Mouse (Mus musculus): ENCODE measurements around the gene Ciao2a. TPM values are rescaled to one million over a fixed set of nuclear protein-coding genes. Genes with fewer than 3 reads are reported as not detected.

The Ciao2a gene
- polyA plus RNA-seq, 1 experiment = 7.4 TPM

- 93% methylated on average over 6 of the region's 6 CpGs for WGBS
- Histone ChIP-seq H3K27ac (ENCODE audit: insufficient read depth, low read length) (no peak overlapping the region), H3K4me1 (ENCODE audit: control insufficient read depth, insufficient read depth, insufficient read length) (no peaks in the 10 kb centered on the region), H3K4me3 (ENCODE audit: extremely low read depth, insufficient read depth, insufficient read length) (no peak overlapping the region), H3K36me3 (ENCODE audit: control insufficient read depth, insufficient read depth, low read length) (peaks cover 43% of the 10 kb centered on the region), H3K27me3 (ENCODE audit: control insufficient read depth, insufficient read depth, low read length) (no peaks in the 10 kb centered on the region)
- TF ChIP-seq POLR2A (IDR thresholded peaks at IDR 0.05; ENCODE audit: low read depth, low read length) (no peak), CTCF (IDR thresholded peaks at IDR 0.05; ENCODE audit: extremely low read depth, insufficient read depth, insufficient read length, insufficient replicate concordance) (no peak)
- DNase-seq (ENCODE audit: low read depth in 1 of 2, low spot score in 2 of 2) = no peak
These were observed 23.7 kb upstream of the Ciao2a start for GRCm38 (mm10) chr9:66102668-66103067.

- Histone ChIP-seq H3K27ac (ENCODE audit: insufficient read depth, low read length) (no peak overlapping the region), H3K36me3 (ENCODE audit: control insufficient read depth, insufficient read depth, low read length) (peaks cover 47% of the 10 kb centered on the region), H3K4me3 (ENCODE audit: extremely low read depth, insufficient read depth, insufficient read length) (no peak overlapping the region), H3K27me3 (ENCODE audit: control insufficient read depth, insufficient read depth, low read length) (no peaks in the 10 kb centered on the region), H3K4me1 (ENCODE audit: control insufficient read depth, insufficient read depth, insufficient read length) (no peaks in the 10 kb centered on the region)
- no peak for TF ChIP-seq CTCF (IDR thresholded peaks at IDR 0.05; ENCODE audit: extremely low read depth, insufficient read depth, insufficient read length, insufficient replicate concordance)
- TF ChIP-seq POLR2A (IDR thresholded peaks at IDR 0.05; ENCODE audit: low read depth, low read length) = no peak
- 92% methylated on average over 4 of the region's 4 CpGs for WGBS
- DNase-seq (ENCODE audit: low read depth in 1 of 2, low spot score in 2 of 2) = no peak
These were observed 21.8 kb upstream of the Ciao2a start for GRCm38 (mm10) chr9:66104601-66105000.

- TF ChIP-seq CTCF (IDR thresholded peaks at IDR 0.05; ENCODE audit: extremely low read depth, insufficient read depth, insufficient read length, insufficient replicate concordance) = no peak
- TF ChIP-seq POLR2A (IDR thresholded peaks at IDR 0.05; ENCODE audit: low read depth, low read length) = no peak
- Histone ChIP-seq H3K36me3 (ENCODE audit: control insufficient read depth, insufficient read depth, low read length) (peaks cover 46% of the 10 kb centered on the region), H3K27me3 (ENCODE audit: control insufficient read depth, insufficient read depth, low read length) (no peaks in the 10 kb centered on the region), H3K27ac (ENCODE audit: insufficient read depth, low read length) (no peak overlapping the region), H3K4me3 (ENCODE audit: extremely low read depth, insufficient read depth, insufficient read length) (no peak overlapping the region), H3K4me1 (ENCODE audit: control insufficient read depth, insufficient read depth, insufficient read length) (no peaks in the 10 kb centered on the region)
- DNase-seq (ENCODE audit: low read depth in 1 of 2, low spot score in 2 of 2) = no peak
- WGBS = 92% methylated on average over 8 of the region's 8 CpGs
These were observed 21.2 kb upstream of the Ciao2a start for GRCm38 (mm10) chr9:66105168-66105567.

GRCm38 (mm10) chr9:66109574-66109973 lies 16.8 kb upstream of the Ciao2a start:
- TF ChIP-seq POLR2A (IDR thresholded peaks at IDR 0.05; ENCODE audit: low read depth, low read length) = no peak
- TF ChIP-seq CTCF (IDR thresholded peaks at IDR 0.05; ENCODE audit: extremely low read depth, insufficient read depth, insufficient read length, insufficient replicate concordance) = no peak
- WGBS = 95% methylated on average over 1 of the region's 1 CpGs
- Histone ChIP-seq H3K4me1 (ENCODE audit: control insufficient read depth, insufficient read depth, insufficient read length) (no peaks in the 10 kb centered on the region), H3K4me3 (ENCODE audit: extremely low read depth, insufficient read depth, insufficient read length) (no peak overlapping the region), H3K27me3 (ENCODE audit: control insufficient read depth, insufficient read depth, low read length) (no peaks in the 10 kb centered on the region), H3K36me3 (ENCODE audit: control insufficient read depth, insufficient read depth, low read length) (peaks cover 24% of the 10 kb centered on the region), H3K27ac (ENCODE audit: insufficient read depth, low read length) (no peak overlapping the region)
- DNase-seq (ENCODE audit: low read depth in 1 of 2, low spot score in 2 of 2) = no peak

GRCm38 (mm10) chr9:66110126-66110525 lies 16.3 kb upstream of the Ciao2a start:
- TF ChIP-seq POLR2A (IDR thresholded peaks at IDR 0.05; ENCODE audit: low read depth, low read length) (no peak), CTCF (IDR thresholded peaks at IDR 0.05; ENCODE audit: extremely low read depth, insufficient read depth, insufficient read length, insufficient replicate concordance) (no peak)
- H3K36me3 ChIP-seq (ENCODE audit: control insufficient read depth, insufficient read depth, low read length) = peaks cover 21% of the 10 kb centered on the region
- H3K27me3 ChIP-seq (ENCODE audit: control insufficient read depth, insufficient read depth, low read length) = no peaks in the 10 kb centered on the region
- DNase-seq (ENCODE audit: low read depth in 1 of 2, low spot score in 2 of 2) = no peak
- H3K4me1 ChIP-seq (ENCODE audit: control insufficient read depth, insufficient read depth, insufficient read length) = no peaks in the 10 kb centered on the region
- no peak overlapping the region for H3K27ac ChIP-seq (ENCODE audit: insufficient read depth, low read length)
- H3K4me3 ChIP-seq (ENCODE audit: extremely low read depth, insufficient read depth, insufficient read length) = no peak overlapping the region
- 38% methylated on average over 8 of the region's 8 CpGs for WGBS

GRCm38 (mm10) chr9:66110611-66111379 lies 15.6 kb upstream of the Ciao2a start:
- H3K36me3 ChIP-seq (ENCODE audit: control insufficient read depth, insufficient read depth, low read length) = peaks cover 18% of the 10 kb centered on the region
- no peaks in the 10 kb centered on the region for H3K4me1 ChIP-seq (ENCODE audit: control insufficient read depth, insufficient read depth, insufficient read length)
- H3K27ac ChIP-seq (ENCODE audit: insufficient read depth, low read length) = no peak overlapping the region
- 82% methylated on average over 8 of the region's 8 CpGs for WGBS
- H3K4me3 ChIP-seq (ENCODE audit: extremely low read depth, insufficient read depth, insufficient read length) = no peak overlapping the region
- no peaks in the 10 kb centered on the region for H3K27me3 ChIP-seq (ENCODE audit: control insufficient read depth, insufficient read depth, low read length)
- no peak for DNase-seq (ENCODE audit: low read depth in 1 of 2, low spot score in 2 of 2)
- TF ChIP-seq POLR2A (IDR thresholded peaks at IDR 0.05; ENCODE audit: low read depth, low read length) = no peak

- H3K27ac ChIP-seq (ENCODE audit: insufficient read depth, low read length) = no peak overlapping the region
- H3K36me3 ChIP-seq (ENCODE audit: control insufficient read depth, insufficient read depth, low read length) = peaks cover 3% of the 10 kb centered on the region; the same call in 1 of the 2 replicates
- WGBS = 56% methylated on average over 3 of the region's 3 CpGs
- no peak overlapping the region for H3K4me3 ChIP-seq (ENCODE audit: extremely low read depth, insufficient read depth, insufficient read length)
- no peak for TF ChIP-seq POLR2A (IDR thresholded peaks at IDR 0.05; ENCODE audit: low read depth, low read length)
- TF ChIP-seq CTCF (IDR thresholded peaks at IDR 0.05; ENCODE audit: extremely low read depth, insufficient read depth, insufficient read length, insufficient replicate concordance) = no peak
- no peaks in the 10 kb centered on the region for H3K27me3 ChIP-seq (ENCODE audit: control insufficient read depth, insufficient read depth, low read length)
- H3K4me1 ChIP-seq (ENCODE audit: control insufficient read depth, insufficient read depth, insufficient read length) = no peaks in the 10 kb centered on the region; the same call in 1 of the 2 replicates
- DNase-seq (ENCODE audit: low read depth in 1 of 2, low spot score in 2 of 2) = no peak
These were observed 12.1 kb upstream of the Ciao2a start for GRCm38 (mm10) chr9:66114341-66114740.
